Mouse (Mus musculus) kidney, adult 18-20 months (tissue): ENCODE results near the gene Gdpd5.

Experiments
- DNase-seq: peaks from one replicate; pipeline ENCODE4 v3.0.0; 2021

The Gdpd5 gene

GRCm38 (mm10) chr7:99447323-99447722 lies 66.1 kb downstream of the Gdpd5 start:
- no peak for DNase-seq

DNA sequence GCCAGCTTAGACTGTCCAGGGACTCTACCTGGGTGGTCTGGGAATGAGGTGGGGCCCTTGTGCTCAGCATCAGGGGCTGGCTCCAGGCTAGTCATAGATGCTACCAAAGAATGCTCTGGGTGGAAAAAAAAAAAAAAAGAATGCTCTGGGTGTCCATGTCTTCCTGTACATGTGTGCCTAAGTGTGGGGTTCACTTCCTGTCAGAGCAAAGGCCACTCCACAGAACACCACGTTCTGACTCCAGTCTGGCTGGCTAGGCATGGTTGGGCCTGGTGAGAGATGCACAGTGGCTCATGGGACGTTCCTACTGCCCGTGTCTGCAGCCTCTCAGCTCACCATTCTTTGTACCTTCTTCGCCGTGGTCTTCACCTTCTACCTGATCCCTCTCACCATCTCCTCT lies 67.4 kb downstream of the Gdpd5 start:
- no peak for DNase-seq

DNA sequence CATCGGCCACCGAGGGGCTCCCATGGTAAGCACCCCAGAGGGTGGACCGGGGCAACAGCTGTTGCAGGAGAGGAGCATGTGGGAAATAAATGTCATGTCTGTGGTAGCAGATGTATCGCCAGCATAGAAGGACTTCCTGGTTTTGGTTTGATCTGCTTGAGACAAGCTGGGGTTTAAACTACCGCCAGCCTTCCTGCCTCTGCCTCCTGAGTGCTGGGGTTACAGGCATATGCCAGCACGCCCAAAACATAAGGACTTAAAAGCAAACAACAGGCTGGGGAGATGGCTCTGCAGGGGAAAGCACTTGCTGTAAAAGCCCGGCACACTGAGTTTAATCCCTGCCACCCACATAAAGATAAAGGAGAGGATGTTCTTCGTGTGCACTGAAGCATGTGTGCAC lies 67.8 kb downstream of the Gdpd5 start:
- no peak for DNase-seq

- DNase-seq = no peak
These were observed 68.5 kb downstream of the Gdpd5 start for GRCm38 (mm10) chr7:99449751-99450150.

GRCm38 (mm10) chr7:99450703-99451102 lies 69.5 kb downstream of the Gdpd5 start:
- DNase-seq = peak; percentile 68

- DNase-seq = no peak
These were observed 71.6 kb downstream of the Gdpd5 start for GRCm38 (mm10) chr7:99452859-99453258.

DNA sequence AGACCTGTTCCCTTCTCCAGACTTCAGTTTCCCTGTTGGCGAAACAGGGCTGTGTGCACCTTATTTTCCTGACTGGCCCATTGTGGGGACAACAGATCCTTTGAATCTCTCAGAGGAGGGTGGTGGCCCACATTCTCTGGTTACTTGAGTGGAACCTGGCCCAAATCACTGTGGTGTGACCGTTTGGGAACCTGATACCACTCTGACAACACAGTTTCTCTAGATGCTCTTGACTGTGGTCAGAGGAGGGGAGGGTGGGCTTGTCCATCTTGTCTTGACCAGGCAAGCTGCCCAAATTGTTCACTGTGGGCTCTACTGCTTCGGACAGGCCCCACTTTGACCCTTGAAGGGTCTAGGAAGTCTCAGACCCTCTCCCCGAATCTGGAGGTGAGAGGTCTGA lies 72.8 kb downstream of the Gdpd5 start:
- no peak for DNase-seq

- DNase-seq = no peak
These were observed 77.6 kb downstream of the Gdpd5 start for GRCm38 (mm10) chr7:99458849-99459248.

DNA sequence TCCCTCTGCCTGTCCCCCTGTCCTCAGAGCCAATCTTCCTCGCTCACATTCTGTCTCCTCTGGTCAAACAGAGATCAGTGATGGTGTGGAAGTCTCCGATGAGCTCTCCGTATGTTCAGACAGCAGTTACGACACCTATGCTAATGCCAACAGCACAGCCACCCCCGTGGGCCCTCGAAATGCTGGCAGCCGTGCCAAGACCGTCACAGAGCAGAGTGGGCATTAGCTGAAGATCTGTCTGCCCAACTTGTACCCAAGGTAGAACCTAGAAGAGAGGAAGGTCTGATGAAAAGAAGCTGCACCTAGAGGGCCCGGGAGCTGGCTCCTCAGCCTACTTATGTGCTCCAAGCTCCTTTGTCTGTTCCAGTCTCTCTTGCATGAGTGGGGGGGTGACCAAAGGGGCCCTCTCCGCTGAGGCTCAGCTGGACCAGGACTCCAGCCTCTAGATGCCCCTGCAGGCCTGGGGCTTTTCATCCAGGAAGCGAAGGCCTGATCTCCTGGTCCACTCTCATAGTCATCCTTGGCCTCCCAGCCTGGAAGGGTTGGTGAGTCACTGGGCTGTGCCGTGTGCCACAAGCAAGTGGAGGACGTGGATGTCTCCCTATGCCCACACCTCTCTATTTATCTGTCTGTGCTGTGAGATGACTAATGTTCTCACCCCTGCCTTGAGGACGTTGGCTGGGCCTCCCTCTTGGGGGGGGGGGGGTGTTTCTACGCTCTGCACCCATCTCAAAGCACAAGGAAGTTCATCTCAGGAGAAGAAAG lies 78.9 kb downstream of the Gdpd5 start:
- no peak for DNase-seq

DNA sequence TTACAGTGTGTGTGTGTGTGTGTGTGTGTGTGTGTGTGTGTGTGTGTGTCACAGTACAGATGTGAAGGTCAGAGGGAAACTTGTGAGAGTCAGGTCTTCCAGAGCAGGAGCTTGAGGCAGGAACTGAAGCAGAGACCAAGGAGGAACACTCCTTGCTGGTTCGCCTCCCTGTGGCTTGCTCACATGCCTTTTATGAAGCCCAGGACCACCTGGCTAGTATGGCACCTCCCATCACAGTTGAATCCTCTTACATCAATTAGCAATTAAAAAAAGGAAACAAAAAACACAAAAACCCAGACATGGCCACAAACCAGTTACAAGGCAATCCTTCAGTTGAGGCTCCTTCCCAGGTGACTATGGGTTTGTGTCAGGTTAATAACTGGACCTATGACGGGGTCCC lies 81.9 kb downstream of the Gdpd5 start:
- DNase-seq = no peak

DNA sequence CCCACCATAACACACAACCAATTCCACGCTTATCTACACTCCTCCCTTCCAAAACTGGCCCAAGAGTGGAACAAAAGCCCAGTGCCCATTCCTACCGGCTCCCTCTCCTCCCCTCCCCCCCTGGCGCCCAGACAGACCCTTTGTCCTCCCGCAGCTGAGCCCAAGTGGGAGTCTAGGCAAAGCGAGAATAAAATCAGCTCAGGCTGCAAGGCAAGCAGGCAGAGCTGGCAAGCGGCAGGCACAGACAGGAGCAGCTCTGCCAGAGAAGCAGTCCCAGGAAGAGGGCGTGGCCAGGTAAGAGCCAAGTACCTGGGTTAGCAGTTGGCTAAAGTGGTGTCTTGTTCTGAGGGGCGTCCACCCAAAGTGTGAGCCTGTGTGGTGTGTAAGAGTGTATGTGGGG lies 84.6 kb downstream of the Gdpd5 start, which contains the start of gene Klhl35:
Gene Klhl35 (plus strand): TSS at position 194 of the 400 bp plus-strand sequence.
- DNase-seq = no peak

- DNase-seq = peak; percentile 31
These were observed 86.7 kb downstream of the Gdpd5 start for GRCm38 (mm10) chr7:99467916-99468282.

DNA sequence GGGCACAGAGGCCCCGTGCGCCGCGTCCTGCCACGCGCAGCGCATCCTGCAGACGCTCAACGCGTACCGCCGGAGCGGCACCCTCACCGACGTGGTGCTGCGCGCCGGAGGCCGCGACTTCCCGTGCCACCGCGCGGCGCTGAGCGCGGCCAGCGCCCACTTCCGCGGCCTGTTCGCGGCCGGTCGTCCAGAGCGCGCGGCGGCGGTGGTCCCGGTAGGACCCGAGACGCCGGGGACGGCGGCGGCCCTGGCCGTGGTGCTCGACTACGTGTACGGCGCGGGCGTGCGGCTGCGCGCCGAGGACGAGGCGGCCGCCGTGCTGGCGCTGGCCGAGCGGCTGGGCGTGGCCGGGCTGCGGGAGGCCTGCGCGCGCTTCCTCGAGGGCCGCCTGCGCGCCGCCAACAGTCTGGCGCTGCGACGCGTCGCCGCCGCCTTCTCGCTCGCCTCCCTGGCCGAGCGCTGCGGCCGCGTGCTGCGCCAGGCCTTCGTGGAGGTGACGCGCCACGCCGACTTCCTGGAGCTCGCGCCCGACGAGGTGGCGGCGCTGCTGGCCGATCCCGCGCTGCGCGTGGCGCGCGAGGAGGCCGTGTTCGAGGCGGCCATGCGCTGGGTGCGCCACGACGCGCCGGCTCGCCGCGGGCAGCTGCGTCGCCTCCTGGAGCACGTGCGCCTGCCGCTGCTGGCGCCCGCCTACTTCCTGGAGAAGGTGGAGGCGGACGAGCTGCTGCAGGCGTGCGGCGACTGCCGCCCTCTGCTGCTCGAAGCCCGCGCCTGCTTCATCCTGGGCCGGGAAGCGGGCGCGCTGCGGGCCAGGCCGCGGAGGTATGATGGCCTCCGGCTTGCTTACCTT lies 87.3 kb downstream of the Gdpd5 start:
- peak; percentile 57 for DNase-seq

GRCm38 (mm10) chr7:99469680-99470405 lies 88.6 kb downstream of the Gdpd5 start:
- peak; percentile 26 for DNase-seq

- no peak for DNase-seq
These were observed 90.4 kb downstream of the Gdpd5 start for GRCm38 (mm10) chr7:99471578-99471977.

DNA sequence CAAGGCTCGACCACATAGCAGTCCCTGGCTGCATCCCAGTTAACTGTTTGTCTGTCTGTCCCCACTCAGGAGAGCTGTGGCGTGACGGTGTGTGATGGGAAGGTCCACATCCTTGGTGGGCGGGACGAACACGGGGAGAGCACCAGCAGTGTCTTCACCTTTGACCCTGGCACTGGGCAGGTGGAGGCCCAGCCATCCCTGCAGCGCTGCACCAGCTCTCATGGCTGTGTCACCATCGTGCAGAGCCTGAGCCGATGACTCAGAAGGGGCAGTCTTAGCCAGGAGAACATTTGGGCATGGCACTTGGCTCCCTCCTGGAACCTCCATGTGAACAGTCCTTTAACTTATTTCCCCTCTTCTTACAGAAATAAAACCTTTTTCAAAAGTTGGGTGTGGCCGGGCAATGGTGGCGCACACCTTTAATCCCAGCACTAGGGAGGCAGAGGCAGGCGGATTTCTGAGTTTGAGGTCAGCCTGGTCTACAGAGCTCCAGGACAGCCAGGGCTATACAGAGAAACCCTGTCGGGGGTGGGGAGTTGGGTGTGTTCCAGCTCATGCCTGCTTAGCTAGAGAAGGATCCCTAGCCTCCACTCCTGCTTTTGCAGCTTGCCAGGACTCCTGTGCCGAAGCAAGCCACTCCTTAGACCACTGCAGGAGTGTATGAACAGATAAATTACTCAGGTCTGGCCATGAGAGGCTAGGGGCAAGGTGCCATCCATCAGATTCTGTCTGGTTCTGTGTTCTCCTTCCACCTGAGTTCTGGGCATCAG lies 92.6 kb downstream of the Gdpd5 start:
- DNase-seq = no peak

DNA sequence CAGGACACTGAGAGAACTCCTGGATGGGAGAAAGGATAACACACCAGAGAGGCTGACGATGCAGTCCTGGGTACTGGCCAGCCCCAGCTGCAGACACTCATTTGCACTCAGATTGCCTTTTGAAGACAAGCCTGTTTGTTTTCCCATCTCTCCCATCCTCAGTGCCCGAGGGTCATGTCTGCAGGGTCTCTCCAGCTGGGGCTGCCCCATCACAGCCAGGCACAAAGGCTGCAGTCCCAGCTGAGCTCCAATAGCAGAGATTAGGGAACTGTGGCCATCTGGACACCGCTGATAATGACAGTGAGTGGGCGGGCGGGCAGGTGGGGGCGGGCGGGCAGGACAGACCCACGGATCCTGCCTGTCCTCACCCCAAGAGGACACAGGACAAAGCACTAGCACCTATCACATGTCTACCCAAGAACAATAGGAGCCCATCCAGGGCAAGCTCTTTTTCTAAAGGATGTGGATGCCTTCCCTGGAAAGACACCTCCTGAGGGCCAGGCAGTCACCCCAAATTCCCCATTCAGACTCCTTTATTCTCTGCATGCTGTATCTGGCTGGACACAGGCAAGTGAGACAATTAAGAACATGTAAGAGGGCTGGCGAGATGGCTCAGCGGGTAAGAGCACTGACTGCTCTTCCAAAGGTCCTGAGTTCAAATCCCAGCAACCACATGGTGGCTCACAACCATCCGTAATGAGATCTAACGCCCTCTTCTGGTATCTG lies 93.8 kb downstream of the Gdpd5 start:
- no peak for DNase-seq

GRCm38 (mm10) chr7:99475562-99475911 lies 94.3 kb downstream of the Gdpd5 start:
- DNase-seq = no peak

- DNase-seq = no peak
These were observed 95.4 kb downstream of the Gdpd5 start for GRCm38 (mm10) chr7:99476558-99477114.

DNA sequence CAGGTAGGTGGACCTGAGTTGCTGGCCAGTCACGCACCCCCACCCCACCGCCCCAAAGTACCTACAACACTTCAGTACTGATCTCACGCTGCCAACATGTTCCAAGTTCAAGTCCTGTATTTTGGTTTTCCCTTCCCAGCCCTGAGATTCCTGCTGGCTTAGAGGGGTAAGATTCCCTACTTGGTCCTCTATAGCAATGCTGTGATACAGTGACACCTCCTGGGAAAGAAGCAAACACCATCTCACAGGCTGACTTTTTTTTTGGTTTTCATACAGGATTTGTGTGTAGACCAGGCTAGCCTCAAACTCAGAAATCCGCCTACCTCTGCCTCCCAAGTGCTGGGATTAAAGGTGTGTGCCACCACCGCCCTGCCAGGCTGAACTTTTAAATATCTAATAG lies 96.0 kb downstream of the Gdpd5 start:
- no peak for DNase-seq

DNA sequence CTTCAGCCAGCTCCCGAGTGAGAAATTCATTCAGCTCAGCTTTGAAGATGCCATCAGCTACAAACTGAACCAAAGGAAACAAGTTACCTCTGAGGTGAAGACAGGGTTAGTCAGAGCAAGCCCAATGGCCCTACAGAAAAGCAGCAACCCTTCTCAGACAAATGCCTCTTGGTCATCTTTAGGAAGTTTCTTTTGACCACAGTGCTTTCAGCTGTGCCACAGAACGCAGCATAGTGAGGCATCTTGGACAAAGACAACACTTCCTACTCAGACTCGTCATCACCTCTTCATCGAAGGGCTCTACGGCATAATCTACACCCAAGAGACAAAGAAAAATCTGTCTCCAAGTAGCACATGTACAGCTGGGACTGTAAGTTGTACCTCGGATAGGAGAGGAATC lies 101.4 kb downstream of the Gdpd5 start:
- no peak for DNase-seq
